28 mouse cellular contexts compared by ENCODE assay signal in genomic region chr15:25221749-25222148, GRCm38 (mm10).
DNase-seq lines count a peak whose midpoint lies in the region; ATAC-seq and TF ChIP-seq lines count a peak whose summit lies in the region.
"Had no signal": no experiment of that assay in that cellular context is flagged by ENCODE, and none has a peak within 500 bp of the region (broad histone marks: within the 10 kb centered on the region; RNA-seq: fewer than 3 reads in every experiment).

No protein-coding gene starts in this region.

- no peak overlapping the region for H3K27ac ChIP-seq in intestine, postnatal 0 days (ENCODE audit: low read depth, low read length)
- H3K27ac ChIP-seq: embryonic facial prominence, embryonic 15.5 days; forebrain, embryonic 13.5 days; gastrocnemius, adult 2 months; heart, adult 2 months; hindbrain, embryonic 14.5 days; liver, embryonic 14.5 days; macrophage; midbrain, embryonic 13.5 days; neural tube, embryonic 13.5 days had no signal

- WGBS in intestine, postnatal 0 days = 81% methylated on average over 4 of the region's 4 CpGs

- no peaks in the 10 kb centered on the region for H3K9me3 ChIP-seq in intestine, postnatal 0 days (ENCODE audit: control insufficient read depth)
- H3K9me3 ChIP-seq: embryonic facial prominence, embryonic 15.5 days; forebrain, embryonic 13.5 days; heart, embryonic 12.5 days; midbrain, embryonic 13.5 days; neural tube, embryonic 13.5 days had no signal

- no peak overlapping the region for H3K4me3 ChIP-seq in intestine, postnatal 0 days (ENCODE audit: low read depth, low read length)
- H3K4me3 ChIP-seq: embryonic facial prominence, embryonic 15.5 days; forebrain, embryonic 13.5 days; gastrocnemius, adult 2 months; heart, adult 2 months; heart, embryonic 12.5 days; midbrain, embryonic 13.5 days; neural tube, embryonic 13.5 days had no signal

- DNase-seq in frontal cortex, postnatal 36 days (ENCODE audit: low spot score in 2 of 2) = peak; percentile 25 to 74
- DNase-seq in frontal cortex, postnatal 25 days (ENCODE audit: low spot score in 2 of 2) = no peak
- peak; percentile 87 for DNase-seq in brain, adult 2 months (ENCODE audit: low read depth, low spot score)
- peak; percentile 36 to 63 for DNase-seq in left cerebral cortex, adult 9 months (ENCODE audit: low spot score in 2 of 2)
- peak; percentile 36 for DNase-seq in right cerebral cortex, postnatal 25 days
- DNase-seq in layer of hippocampus, adult 8-10 months (ENCODE audit: low spot score in 2 of 2) = no peak
- DNase-seq: adrenal gland, postnatal 14 days; cerebellum, adult 11-12 months; cerebellum, adult 9-11 months; gastrocnemius, adult 2 months; gastrocnemius, postnatal 36 days; heart, adult 2 months; kidney, adult 11 months; kidney, postnatal 14 days; liver; lung, adult 2 months; lung, postnatal 10 days; thymus, postnatal 14 days had no signal

- no peak overlapping the region for H3K9ac ChIP-seq in intestine, postnatal 0 days (ENCODE audit: low read depth, low read length)
- H3K9ac ChIP-seq: embryonic facial prominence, embryonic 15.5 days; forebrain, embryonic 13.5 days; heart, embryonic 12.5 days; hindbrain, embryonic 14.5 days; liver, embryonic 14.5 days; midbrain, embryonic 13.5 days; neural tube, embryonic 13.5 days had no signal

- H3K4me2 ChIP-seq in intestine, postnatal 0 days (replicated peaks; ENCODE audit: low read depth) = no peak overlapping the region
- H3K4me2 ChIP-seq: embryonic facial prominence, embryonic 15.5 days; forebrain, embryonic 13.5 days; heart, embryonic 12.5 days; hindbrain, embryonic 14.5 days; midbrain, embryonic 13.5 days; neural tube, embryonic 13.5 days had no signal

- H3K4me1 ChIP-seq in intestine, postnatal 0 days (replicated peaks; ENCODE audit: control insufficient read depth, insufficient read depth, low read length) = no peaks in the 10 kb centered on the region
- H3K4me1 ChIP-seq: embryonic facial prominence, embryonic 15.5 days; heart, embryonic 12.5 days; midbrain, embryonic 13.5 days; neural tube, embryonic 13.5 days had no signal

- H3K27me3 ChIP-seq in intestine, postnatal 0 days (replicated peaks; ENCODE audit: control insufficient read depth, insufficient read depth, low read length) = no peaks in the 10 kb centered on the region
- H3K27me3 ChIP-seq: embryonic facial prominence, embryonic 15.5 days; heart, embryonic 12.5 days; midbrain, embryonic 13.5 days; neural tube, embryonic 13.5 days had no signal

- TF ChIP-seq CTCF in intestine, postnatal 0 days (IDR thresholded peaks at IDR 0.05; ENCODE audit: low read depth) = no peak

- no peak for ATAC-seq in intestine, postnatal 0 days
- ATAC-seq: CD4-positive, CD25-positive, alpha-beta regulatory T cell, adult 4 months; forebrain, embryonic 13.5 days; midbrain, embryonic 13.5 days had no signal

- no peaks in the 10 kb centered on the region for H3K36me3 ChIP-seq in intestine, postnatal 0 days (ENCODE audit: control insufficient read depth, insufficient read depth)
- H3K36me3 ChIP-seq: embryonic facial prominence, embryonic 15.5 days; heart, embryonic 12.5 days; midbrain, embryonic 13.5 days; neural tube, embryonic 13.5 days had no signal

Comparison
In these comparisons a context has a peak if more than half of its experiments do, and no peak if none do; other contexts are left out.
1. DNase-seq: peak in frontal cortex, postnatal 36 days (2 of 2), brain, adult 2 months (single experiment), left cerebral cortex, adult 9 months (2 of 2) and right cerebral cortex, postnatal 25 days (single experiment); none in frontal cortex, postnatal 25 days (0 of 2) and layer of hippocampus, adult 8-10 months (0 of 2).